Mouse (Mus musculus) testis, adult 2 months (tissue): ENCODE measurements around the gene Ccdc185.

Experiments
- CTCF ChIP-seq: fragments of 200-500 bp; IDR thresholded peaks from 2 replicates; pipeline ENCODE4 v1.5.1; 2012; ENCODE audit warnings: low read depth, mild to moderate bottlenecking, inconsistent platforms, low read length, moderate library complexity; ENCODE audit not compliant: control insufficient read depth, insufficient read depth, insufficient replicate concordance
- POLR2A ChIP-seq: fragments of 200-500 bp; IDR thresholded peaks from 2 replicates; pipeline ENCODE4 v1.6.1; 2012; ENCODE audit warnings: low read depth, mild to moderate bottlenecking, inconsistent platforms, low read length, moderate library complexity; ENCODE audit not compliant: control insufficient read depth

DNA sequence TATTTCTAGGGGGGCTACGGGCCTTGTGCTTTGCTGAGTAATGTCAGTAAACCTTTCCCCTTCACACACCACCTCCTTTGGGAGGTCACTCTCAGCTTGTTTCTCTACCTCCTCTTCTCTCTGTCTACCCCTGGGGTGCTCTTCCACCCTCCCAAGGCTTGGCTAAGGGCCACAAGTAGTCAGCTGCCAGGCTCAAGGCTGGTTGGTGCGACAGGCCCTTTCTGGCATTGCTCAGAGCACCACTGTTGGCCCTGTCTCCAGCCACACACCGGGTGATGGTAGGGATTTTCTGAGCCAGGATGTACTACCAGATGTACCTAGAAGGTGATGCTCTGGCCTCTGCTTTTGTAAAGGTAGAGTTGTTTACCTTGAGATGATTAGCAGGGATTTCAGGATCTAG lies 35.8 kb upstream of the Ccdc185 start:
- no peak for TF ChIP-seq POLR2A
- TF ChIP-seq CTCF, result no peak
